Mouse (Mus musculus): ENCODE data around the gene Cox8b.
"Not testable (repeated sequence)": the region's sequence is repeated elsewhere in the genome, so short reads cannot be mapped to it uniquely, and the experiment has no call there.

Cox8b gene

DNA sequence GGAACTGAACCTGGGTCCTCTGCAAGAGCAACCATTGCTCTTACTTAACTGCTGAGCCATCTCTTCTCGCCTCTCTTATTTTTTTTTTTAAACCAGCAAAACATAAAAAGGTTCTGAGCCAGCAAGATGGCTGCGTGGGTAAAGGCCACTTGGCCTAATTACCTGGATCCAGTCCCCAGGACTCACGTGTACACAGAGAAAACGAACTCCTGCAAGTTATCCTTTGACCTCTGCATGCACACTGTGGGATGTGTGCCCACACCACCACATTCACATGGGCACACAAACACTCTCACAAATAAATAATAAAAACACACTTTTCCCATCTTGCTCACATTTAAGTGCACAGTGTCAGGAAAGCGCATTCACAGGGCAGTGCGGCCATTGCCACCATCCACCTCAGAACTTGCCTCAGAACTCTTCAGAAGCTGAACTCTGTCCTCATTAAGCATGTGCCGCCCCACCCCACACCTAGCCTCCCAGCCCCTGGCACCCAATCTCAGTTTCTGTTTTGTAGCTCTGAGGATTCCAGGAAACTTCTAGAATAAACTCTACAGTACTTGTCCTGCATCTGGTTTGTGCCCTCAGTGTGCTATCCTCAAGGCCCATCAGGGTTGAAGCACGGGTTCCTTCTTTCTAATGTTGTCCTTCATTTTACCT is 13.9 kb upstream of the Cox8b start:
- in situ Hi-C loops (cut with MseI, MboI), result no loop called here

DNA sequence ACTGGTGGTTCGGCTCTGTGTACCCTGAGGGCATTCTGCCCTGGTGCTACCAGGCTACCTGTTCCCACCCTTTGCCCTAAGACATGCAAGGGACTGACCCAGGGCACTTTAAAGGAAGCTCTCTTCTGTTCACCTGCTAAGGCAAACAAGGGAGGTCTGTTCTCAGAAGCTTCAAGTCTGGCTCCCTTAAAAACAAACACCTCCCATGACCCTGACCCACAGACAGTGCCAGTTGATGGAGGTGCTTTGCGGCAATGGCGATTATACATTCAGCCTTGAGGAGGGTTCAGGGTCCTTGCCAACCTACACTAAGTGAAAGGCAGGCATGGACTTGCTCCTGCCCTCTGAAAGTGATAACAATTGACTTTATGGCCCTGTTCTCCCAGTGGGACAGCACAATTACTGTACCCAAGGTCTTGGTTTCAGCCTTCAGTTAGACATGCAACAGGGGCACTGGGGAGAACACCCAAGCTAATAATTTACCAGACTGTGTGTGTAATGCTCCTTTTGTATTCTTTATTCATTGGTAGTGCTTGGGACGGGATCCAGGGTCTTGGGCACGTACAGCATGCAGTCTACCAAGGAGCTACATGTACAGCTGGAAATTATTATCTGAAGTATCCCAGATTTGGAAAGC is 12.7 kb upstream of the Cox8b start:
- in situ Hi-C loops (cut with MseI, MboI), result no loop called here

DNA sequence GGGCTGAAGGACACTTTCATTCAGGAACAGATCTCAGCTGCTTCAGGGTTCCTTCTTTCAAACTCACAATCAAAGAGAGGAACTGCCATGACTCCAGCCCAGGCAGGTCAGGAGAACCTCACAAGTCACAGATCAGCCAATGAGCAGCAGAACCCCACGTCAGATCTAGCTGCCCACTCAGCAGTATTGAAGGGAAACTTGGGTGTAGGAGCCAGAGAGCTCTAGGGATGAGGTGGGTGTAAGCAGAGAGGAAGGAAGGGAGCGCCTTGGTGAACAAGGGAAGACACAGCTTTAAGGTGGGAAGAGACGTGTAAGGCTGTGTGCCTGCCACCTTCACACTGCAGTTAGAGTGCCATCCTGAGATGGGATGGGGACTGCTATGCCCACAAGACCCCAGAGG is 12.0 kb upstream of the Cox8b start:
- in situ Hi-C loops (cut with MseI, MboI), result no loop called here

DNA sequence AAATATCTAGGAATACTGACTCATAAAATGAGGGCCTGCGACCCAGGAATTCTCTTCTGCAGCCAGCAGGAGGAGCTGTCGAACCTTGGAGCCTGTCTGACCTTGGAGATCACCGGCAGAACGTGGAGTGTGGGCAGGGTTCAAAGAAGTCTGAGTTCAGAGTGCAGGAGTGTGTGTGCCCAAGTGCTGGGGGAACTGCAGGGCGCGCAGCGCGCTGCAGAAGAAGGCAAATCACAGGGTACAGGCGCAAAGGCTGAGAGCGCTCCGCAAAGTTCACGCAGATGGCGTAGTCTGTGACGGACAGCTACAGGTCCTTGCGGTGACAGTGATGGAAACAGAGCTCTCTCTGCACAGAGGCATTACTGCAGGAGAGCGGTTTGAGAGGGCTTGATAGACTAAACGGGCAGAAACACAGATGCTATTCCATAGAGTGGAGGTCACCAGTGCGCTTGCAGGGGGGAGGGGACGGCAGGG is 8.4 kb upstream of the Cox8b start:
- in situ Hi-C loops (cut with MseI, MboI), result no loop called here

DNA sequence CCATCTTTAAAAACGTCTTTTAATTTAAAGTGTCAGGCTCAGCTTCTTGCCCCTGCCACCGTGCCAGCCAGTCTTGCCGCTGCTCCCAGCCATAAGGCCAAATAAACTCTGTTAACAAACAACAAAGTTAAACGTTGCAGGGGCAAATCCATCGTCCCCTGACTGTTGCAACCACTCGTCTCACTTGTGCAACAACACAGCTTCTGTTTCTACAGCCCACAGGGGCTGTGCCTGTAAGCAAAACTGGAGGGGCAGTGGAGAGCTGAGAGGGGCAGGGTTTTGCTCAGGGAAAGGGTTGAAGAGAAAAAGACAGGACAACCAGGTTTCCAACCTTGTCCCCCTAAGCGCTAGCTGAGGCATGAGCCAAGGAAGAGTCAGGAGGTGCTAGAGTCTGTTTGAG is 7.9 kb upstream of the Cox8b start:
- in situ Hi-C loops (cut with MseI, MboI), result no loop called here

DNA sequence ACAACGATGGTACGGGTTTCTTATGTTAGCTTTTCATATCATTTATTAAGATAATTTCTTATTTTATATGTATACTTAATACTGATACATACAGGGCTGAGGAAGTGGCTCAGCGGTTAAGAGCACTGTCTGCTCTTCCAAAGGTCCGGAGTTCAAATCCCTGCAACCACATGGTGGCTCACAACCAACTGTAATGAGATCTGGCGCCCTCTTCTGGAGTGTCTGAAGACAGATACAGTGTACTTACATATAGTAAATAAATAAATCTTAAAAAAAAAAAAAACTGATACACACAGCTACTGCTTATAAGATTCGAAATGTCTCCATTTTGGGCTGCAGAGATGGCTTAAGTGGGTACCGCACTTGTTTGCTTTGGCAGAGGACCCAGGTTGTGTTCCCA is 7.5 kb upstream of the Cox8b start:
- in situ Hi-C loops (cut with MseI, MboI), result no loop called here

DNA sequence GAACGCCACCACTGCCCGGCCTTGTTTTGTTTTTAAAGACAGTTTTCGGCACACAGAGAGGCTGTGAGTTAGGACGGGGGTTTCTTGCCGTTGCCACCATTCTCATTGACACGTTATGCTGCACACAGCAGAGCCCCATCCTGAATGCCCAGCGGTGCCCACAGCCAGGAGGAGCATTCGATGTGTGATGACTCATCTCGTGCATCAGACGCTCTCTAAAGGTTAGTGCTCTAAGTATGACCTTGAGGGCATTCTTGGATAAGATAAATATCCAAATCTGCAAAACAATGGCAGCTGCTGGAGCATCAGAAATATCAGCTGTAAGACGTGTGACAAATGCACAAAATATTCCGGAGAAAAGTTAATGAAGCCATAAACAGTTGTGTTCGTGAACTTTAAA is 6.9 kb upstream of the Cox8b start:
- in situ Hi-C loops (cut with MseI, MboI), result no loop called here

DNA sequence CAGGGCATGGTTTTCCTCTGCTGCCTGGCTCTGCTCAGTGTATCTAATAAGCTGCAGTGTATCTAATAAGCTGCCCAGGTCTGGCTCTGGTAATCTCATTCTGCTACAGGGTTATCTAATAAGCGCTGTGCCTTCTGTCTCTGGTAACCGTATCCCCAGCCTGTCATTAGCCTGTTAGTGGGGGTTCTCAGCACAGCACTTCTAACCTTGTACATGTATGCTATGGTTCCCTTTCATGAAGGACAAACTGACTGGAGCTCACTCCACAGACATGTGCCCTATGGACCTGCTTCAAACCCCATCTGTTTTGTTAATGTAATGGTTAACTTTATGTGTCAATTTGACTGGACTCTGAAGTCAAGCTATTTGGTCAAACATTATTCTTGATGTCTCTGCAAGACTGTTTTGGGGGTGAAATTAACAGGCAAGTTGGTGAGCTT is 5.4 kb upstream of the Cox8b start:
- in situ Hi-C loops (cut with MseI, MboI), result no loop called here

DNA sequence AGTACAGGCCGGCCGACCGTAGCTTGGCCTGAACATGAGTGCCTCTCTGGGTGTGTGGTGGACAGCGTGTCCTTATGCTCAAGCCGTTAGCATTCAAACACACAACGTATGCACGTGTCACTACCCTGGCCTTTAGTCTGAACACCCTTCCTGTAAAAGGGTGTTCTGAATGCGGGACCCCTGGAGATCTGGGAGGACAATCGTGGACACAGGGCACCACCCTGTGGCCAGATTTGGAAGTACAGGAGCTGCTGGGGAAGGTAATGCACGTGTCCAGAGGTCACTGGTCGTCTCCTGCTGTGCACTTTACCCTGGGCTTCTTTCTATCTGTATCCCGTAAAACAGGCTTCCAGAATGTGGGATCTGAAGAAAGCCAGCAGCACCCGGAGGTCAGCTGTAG is 3.0 kb upstream of the Cox8b start:
- in situ Hi-C loops (cut with MseI, MboI), result loop anchor here (5.0 kb wide), 2 partner anchors 56 to 61 kb away; partner anchors contain the start of genes Odf3 (in 1 of the 2) and Scgb1c1 (in 1 of the 2)

DNA sequence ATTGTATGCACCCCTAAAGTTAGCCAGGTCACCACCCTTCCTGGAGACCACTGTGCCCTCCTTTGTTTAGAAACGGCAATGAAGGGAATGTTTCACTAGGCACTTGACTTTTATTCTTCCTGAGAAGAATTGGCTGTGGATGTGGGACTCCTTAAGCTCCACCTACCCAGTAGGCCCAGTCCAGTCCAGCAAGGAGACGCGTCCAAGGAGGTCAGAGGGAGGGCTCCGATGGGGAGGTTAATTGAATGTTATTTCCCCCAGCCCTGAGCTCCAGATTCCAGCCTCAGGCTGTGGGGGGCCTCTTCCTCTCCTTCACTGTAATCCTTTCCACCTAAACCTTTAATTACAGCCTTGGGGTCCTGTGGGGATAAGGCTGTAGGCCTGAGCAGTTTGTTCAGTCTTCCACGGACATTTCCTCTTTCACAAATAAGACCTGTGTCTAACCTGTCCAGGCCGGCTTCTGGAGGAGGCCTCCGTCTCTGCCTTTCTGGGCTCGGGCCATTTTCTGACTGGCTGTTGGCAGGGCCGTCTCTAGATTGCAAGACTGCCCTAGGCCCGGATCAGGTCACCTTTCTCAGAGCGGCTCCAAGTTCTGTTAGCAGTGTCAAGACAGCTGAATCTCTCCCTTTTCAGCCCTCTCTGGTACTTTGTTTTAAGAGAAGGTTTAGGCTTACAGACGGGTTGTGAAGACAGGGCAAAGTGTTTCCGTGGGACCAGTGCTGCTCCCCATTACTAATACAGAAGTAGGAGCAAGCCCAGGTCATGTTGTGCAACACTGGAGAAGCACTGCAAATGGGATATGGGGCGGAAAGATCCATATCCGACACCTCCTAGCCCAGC is 2.0 kb upstream of the Cox8b start:
- in situ Hi-C loops (cut with MseI, MboI), result loop anchor here (5.0 kb wide), 2 partner anchors 55 to 60 kb away; partner anchors contain the start of genes Odf3 (in 1 of the 2) and Scgb1c1 (in 1 of the 2)

DNA sequence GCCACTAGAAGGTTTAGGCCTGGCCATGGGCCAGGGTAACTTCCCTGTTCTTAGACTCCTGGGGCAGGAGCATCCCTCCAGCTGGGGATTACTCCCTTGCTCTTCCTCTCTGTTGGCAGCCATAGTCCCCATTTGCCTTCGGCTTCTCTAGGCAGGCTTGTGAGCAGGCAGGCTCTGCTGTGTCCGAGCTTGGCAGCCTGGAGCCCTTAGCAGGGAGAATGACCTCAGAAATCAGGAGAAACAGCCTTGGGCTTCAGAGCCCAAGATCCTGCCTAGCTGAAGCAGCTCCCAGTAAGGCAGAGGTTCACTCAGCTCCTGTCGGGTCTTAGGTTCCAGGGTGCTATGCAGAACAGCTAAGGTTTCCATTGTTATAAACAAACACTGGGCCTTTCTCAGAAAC is 1.1 kb downstream of the Cox8b start:
- in situ Hi-C loops (cut with MseI, MboI), result no loop called here

DNA sequence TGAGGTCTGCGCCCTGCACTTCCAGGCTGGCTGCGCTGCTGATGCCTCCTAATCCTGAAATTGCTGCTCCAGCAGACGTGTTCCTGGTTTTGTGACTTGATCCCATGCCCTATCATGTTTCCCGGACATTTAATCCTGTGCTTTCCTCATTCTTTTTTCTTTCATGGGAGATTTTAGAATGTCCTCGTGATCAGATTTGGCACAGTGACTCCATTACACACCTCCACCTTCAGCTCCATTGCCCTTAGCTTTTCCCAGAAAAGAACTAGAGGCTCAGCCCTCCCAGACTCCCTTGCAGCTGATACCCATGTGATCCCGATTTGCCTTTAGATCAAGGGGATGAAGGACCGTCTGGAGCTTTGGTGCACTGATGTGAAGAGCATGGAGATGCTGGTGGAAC is 2.4 kb downstream of the Cox8b start:
- in situ Hi-C loops (cut with MseI, MboI), result no loop called here

DNA sequence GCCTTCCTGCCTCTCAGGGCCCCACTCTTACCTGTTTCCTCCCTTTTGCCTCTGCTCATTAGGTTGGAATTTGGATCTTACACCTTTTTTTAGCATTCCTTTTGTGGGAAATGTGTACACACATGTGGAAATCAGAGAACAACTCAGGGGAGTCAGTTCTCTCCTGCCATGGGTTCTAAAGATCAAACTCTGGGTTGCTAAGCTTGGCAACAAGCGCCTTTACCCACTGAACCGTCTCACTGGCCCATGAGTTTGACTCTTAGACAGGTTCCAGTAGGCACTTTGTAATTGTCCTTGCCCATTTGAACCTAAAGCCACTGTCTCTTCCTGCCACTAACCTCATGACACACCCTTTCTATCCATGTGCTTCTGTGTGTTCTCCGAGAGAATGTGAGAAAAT is 5.6 kb downstream of the Cox8b start:
- in situ Hi-C loops (cut with MseI, MboI), result no loop called here

DNA sequence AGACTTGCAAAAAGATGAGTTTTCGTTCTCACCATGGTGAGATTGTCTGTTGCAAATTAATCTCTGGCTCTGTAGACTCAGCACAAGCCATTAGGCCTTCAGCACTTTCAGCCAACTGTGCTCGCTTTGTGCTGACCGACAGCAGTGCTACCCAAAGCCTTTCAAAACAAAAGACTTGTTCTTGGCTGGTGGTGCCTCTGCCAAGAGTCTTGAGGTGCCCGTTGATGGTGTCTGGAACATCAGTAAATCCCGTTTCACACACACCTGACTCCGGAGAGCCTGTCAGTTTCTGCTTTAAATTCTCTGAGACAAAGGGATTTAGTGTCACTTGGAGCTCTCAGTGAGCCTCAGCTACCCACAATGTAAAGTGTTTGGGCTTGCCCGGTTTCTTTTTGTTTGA is 6.2 kb downstream of the Cox8b start:
- in situ Hi-C loops (cut with MseI, MboI), result no loop called here

DNA sequence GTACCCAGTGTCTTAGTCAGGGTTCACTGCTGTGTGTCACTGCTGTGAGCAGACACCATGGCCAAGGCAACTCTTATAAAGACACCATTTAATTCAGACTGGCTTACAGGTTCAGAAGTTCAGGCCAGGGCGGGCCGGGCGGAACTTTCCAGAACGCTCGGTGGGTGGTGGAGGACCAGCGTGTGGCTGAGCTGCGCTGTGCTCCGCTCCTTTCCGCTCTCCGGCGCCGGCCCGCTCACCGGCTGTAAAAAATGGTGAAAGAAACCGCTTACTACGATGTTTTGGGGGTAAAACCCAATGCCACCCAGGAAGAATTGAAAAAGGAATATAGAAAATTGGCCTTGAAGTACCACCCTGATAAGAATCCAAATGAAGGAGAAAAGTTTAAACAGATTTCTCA is 9.6 kb downstream of the Cox8b start:
- in situ Hi-C loops (cut with MseI, MboI), result not testable (repeated sequence)

DNA sequence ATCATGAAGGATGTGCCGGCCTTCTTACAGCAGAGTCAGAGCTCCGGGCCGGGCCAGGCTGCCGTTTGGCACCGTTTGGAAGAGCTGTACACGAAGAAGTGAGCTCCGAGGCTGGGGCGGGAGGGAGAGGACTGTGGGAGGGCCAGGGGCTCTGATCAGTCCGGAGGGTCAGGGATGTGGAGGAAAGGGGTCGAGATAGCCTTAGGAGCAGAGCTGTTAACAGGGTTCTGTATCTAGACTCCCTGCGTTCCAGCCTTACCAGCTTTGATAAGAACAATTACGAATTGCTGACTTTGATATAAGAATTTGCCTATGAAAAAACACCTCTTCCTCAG is 17.8 kb downstream of the Cox8b start:
- in situ Hi-C loops (cut with MseI, MboI), result no loop called here

DNA sequence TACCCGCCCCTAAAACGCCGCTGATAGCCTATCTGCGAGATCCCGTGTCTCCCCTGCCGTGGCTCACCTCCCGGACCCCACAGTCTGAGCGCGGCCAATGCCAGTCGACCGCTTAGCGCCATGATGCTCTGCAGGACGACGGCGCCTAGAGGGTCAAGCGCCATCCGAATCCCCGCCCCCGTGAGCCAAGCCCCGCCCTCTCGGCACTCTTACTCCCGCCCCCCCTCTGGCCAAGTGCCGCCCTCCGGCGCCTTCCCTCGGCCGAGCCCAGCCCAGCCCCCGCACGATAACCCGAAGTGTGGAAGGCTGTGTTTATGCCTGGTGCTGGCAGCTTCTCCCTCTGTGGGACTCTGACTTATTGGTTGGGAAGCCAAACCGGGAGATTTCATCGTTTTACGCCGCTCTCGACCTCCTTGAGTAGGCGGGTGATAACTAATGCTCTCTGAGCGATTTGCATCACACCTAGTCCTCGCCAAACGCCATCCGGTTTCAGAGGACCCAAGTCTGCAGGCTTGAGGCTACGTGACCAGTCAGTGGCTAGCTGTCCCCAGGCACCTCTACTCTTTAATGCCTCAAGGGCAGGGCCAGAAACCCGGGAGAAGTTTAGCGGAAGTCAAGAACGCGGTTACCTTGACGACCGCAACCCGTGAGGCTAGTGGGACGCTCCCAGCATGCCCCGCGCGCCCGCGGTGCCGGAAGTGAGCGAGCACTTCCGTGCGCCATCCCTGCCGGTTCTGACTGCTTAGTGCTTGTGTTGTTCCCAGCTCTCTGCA is 18.4 kb downstream of the Cox8b start, which contains the start of the genes Psmd13 and Sirt3:
TSS of gene Psmd13 (plus strand) at position 273 of the 773 bp plus-strand sequence.
TSS of gene Sirt3 (minus strand) at position 614 of the 773 bp plus-strand sequence.
- in situ Hi-C loops (cut with MseI, MboI), result no loop called here

DNA sequence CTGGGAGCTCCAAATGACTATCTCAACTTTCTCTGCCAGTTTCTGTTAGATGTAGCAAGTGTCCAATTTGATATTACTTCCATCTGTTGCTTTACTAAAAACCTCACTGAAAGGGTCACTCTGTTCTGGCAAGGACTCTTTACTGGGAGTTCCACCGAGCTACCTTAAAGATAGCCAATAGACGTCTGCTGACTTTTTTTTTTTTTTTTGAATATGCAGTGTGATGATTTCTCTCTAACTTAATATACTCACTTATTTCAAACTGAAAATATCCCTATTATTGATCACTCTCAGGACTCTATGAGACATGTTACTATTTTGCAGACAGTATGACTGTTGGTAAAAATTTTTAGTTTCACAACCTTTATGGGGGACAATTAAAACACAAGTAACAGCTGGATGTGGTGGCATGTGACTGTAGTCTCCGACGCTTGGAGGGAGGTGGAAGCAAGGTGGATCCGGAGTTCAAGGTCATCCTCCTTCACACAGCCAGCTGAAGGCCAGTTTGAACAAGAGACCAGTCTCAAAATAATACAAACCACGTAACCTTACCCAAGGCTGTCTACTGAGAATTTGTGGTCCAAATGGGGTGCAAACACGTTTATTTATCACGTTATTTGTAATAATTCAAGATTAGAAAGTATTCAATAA is 19.3 kb downstream of the Cox8b start:
- in situ Hi-C loops (cut with MseI, MboI), result no loop called here

DNA sequence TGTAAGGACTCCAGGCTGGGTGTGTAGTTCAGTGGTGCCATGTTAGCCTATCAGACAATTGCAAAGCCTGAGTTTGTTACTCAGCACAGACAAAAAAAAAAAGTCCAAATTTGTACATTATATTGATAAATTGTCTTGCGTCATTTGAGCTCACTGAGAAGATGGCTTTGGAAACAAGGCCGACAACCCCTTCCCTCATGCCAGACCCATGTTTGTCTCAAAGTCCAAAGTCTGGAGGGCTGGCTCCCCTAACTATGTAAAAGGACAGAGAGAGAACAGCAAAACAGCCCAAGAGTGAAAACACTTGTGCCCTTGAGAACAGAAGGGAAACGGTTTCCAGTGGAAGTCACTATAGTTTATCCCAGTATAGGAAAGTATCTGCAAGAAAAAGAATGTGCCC is 19.8 kb downstream of the Cox8b start:
- in situ Hi-C loops (cut with MseI, MboI), result no loop called here

DNA sequence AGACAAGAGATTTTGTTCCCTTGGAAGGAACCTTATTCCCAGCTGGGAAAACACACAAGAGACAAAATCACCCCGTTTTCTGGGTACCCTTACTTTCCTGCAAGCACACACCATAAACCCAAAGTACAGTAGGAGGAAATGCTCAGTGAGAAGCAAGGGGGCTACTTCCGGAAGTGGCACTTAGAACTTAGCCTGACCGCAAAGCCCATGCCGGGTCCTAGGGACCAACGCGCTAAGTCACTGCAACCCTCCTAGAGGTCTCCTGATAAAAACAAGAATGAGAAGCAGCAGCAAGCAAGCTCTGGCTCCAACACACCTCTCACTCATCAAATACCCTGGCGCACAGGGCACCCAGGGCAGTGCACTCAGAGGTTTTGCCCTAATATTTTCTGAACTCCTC is 20.9 kb downstream of the Cox8b start:
- in situ Hi-C loops (cut with MseI, MboI), result no loop called here

DNA sequence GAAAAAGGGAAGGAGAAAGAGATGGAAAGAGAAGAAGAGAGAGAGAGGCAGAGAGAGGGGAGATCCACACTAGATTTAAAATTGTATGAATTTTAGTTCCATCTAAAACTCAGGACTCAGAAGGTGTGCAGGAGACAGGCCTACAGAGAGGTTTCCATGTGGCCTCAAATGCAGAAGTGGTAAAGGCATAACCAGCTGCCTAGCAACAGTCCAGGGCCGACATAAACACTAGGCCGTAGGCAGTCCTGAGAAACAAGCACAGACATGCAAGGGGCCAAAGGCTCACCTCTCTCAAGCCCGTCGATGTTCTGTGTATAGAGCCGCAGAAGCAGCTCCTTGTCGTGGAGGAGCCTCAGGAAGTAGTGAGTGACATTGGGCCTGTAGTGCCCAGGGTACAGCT is 22.9 kb downstream of the Cox8b start:
- in situ Hi-C loops (cut with MseI, MboI), result no loop called here
